Mouse (Mus musculus): ENCODE measurements around the gene 2310022A10Rik. TPM values are rescaled to one million over a fixed set of nuclear protein-coding genes. Genes with fewer than 3 reads are reported as not detected.

Gene 2310022A10Rik
- polyA plus RNA-seq, 1 experiment, result 19.7 TPM

DNA sequence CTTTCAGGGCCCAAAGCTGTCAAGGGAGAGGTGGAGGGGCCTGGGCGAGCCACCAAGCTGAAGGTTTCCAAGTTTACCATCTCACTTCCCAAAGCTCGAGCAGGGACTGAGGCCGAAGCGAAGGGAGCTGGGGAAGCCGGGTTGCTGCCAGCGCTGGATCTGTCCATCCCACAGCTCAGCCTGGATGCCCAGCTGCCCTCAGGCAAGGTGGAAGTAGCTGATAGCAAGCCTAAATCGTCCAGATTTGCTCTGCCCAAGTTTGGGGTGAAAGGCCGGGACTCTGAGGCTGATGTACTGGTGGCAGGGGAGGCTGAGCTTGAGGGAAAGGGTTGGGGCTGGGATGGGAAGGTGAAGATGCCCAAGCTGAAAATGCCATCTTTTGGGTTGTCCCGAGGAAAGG lies 34.7 kb upstream of the 2310022A10Rik start:
- no peaks in the 10 kb centered on the region for H3K27me3 ChIP-seq (ENCODE audit: control insufficient read depth, insufficient read depth, low read length)
- TF ChIP-seq POLR2A (IDR thresholded peaks at IDR 0.05; ENCODE audit: low read depth, low read length) (no peak), CTCF (IDR thresholded peaks at IDR 0.05; ENCODE audit: extremely low read depth, insufficient read length, insufficient replicate concordance, low read depth, low read length) (no peak)
- no peaks in the 10 kb centered on the region for H3K36me3 ChIP-seq (ENCODE audit: control insufficient read depth, insufficient read depth, low read length)
- H3K4me3 ChIP-seq (ENCODE audit: low read depth, low read length), result no peak overlapping the region
- H3K4me1 ChIP-seq (ENCODE audit: control insufficient read depth, insufficient read depth, insufficient read length, low read length), result peaks cover 8% of the 10 kb centered on the region
- H3K27ac ChIP-seq (ENCODE audit: insufficient read depth, low read depth, low read length), result no peak overlapping the region
- 80% methylated on average over 9 of the region's 9 CpGs for WGBS

DNA sequence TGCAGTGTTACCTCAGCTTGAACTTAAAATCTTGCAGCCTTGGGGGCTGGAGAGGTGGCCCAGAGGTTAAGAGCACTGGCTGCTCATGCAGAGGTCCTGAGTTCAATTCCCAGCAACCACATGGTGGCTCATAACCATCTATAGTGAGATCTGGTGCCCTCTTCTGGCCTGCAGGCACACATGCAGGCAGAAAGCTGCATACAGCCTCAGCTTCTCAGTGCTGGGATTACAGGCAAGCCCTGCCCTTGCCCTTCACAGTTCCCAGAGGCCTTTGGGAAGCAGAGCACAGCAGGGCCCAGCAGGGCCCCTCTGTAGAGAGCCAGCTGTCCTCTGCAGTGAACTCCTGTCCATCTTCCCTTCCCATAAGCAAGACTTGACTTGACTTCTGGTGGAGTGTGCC lies 32.9 kb upstream of the 2310022A10Rik start:
- Histone ChIP-seq H3K27me3 (ENCODE audit: control insufficient read depth, insufficient read depth, low read length) (no peaks in the 10 kb centered on the region), H3K4me1 (ENCODE audit: control insufficient read depth, insufficient read depth, insufficient read length, low read length) (peaks cover 7% of the 10 kb centered on the region; the same call in 1 of the 2 replicates), H3K27ac (ENCODE audit: insufficient read depth, low read depth, low read length) (no peak overlapping the region), H3K4me3 (ENCODE audit: low read depth, low read length) (no peak overlapping the region), H3K36me3 (ENCODE audit: control insufficient read depth, insufficient read depth, low read length) (no peaks in the 10 kb centered on the region)
- no peak for TF ChIP-seq CTCF (IDR thresholded peaks at IDR 0.05; ENCODE audit: extremely low read depth, insufficient read length, insufficient replicate concordance, low read depth, low read length)
- TF ChIP-seq POLR2A (IDR thresholded peaks at IDR 0.05; ENCODE audit: low read depth, low read length), result no peak

GRCm38 (mm10) chr7:27520599-27520998 lies 32.4 kb upstream of the 2310022A10Rik start:
- H3K27me3 ChIP-seq (ENCODE audit: control insufficient read depth, insufficient read depth, low read length), result no peaks in the 10 kb centered on the region
- H3K4me1 ChIP-seq (ENCODE audit: control insufficient read depth, insufficient read depth, insufficient read length, low read length), result peaks cover 7% of the 10 kb centered on the region; the same call in 1 of the 2 replicates
- H3K36me3 ChIP-seq (ENCODE audit: control insufficient read depth, insufficient read depth, low read length), result no peaks in the 10 kb centered on the region
- no peak for TF ChIP-seq POLR2A (IDR thresholded peaks at IDR 0.05; ENCODE audit: low read depth, low read length)
- TF ChIP-seq CTCF (IDR thresholded peaks at IDR 0.05; ENCODE audit: extremely low read depth, insufficient read length, insufficient replicate concordance, low read depth, low read length), result no peak
- WGBS, result 26% methylated on average over 1 of the region's 1 CpGs
- H3K4me3 ChIP-seq (ENCODE audit: low read depth, low read length), result no peak overlapping the region
- H3K27ac ChIP-seq (ENCODE audit: insufficient read depth, low read depth, low read length), result no peak overlapping the region

- WGBS, result 65% methylated on average over 5 of the region's 5 CpGs
- Histone ChIP-seq H3K36me3 (ENCODE audit: control insufficient read depth, insufficient read depth, low read length) (no peaks in the 10 kb centered on the region), H3K4me3 (ENCODE audit: low read depth, low read length) (no peak within 1 kb of the TSS), H3K4me1 (ENCODE audit: control insufficient read depth, insufficient read depth, insufficient read length, low read length) (peaks cover 7% of the 10 kb centered on the region; the same call in 1 of the 2 replicates), H3K27ac (ENCODE audit: insufficient read depth, low read depth, low read length) (no peak within 1 kb of the TSS), H3K27me3 (ENCODE audit: control insufficient read depth, insufficient read depth, low read length) (no peaks in the 10 kb centered on the region)
- TF ChIP-seq POLR2A (IDR thresholded peaks at IDR 0.05; ENCODE audit: low read depth, low read length) (no peak), CTCF (IDR thresholded peaks at IDR 0.05; ENCODE audit: extremely low read depth, insufficient read length, insufficient replicate concordance, low read depth, low read length) (no peak)
Measured at GRCm38 (mm10) chr7:27522967-27523366, 30.1 kb upstream of the 2310022A10Rik start, which contains the start of gene Hipk4. TSS of gene Hipk4 (plus strand) at chr7:27523267.

- no peaks in the 10 kb centered on the region for H3K27me3 ChIP-seq (ENCODE audit: control insufficient read depth, insufficient read depth, low read length)
- WGBS, result 94% methylated on average over 13 of the region's 13 CpGs
Measured at GRCm38 (mm10) chr7:27523805-27524204, 29.2 kb upstream of the 2310022A10Rik start.

GRCm38 (mm10) chr7:27526039-27526827 lies 26.8 kb upstream of the 2310022A10Rik start:
- Histone ChIP-seq H3K36me3 (ENCODE audit: control insufficient read depth, insufficient read depth, low read length) (no peaks in the 10 kb centered on the region), H3K4me3 (ENCODE audit: low read depth, low read length) (no peak overlapping the region), H3K27me3 (ENCODE audit: control insufficient read depth, insufficient read depth, low read length) (no peaks in the 10 kb centered on the region), H3K27ac (ENCODE audit: insufficient read depth, low read depth, low read length) (no peak overlapping the region), H3K4me1 (ENCODE audit: control insufficient read depth, insufficient read depth, insufficient read length, low read length) (no peaks in the 10 kb centered on the region)
- TF ChIP-seq CTCF (IDR thresholded peaks at IDR 0.05; ENCODE audit: extremely low read depth, insufficient read length, insufficient replicate concordance, low read depth, low read length), result peak; percentile 98
- no peak for TF ChIP-seq POLR2A (IDR thresholded peaks at IDR 0.05; ENCODE audit: low read depth, low read length)
- 16% methylated on average over 10 of the region's 10 CpGs for WGBS

More at GRCm38 (mm10) chr7:27523805-27524204, 29.2 kb upstream of the 2310022A10Rik start:
- H3K27ac ChIP-seq (ENCODE audit: insufficient read depth, low read depth, low read length), result no peak overlapping the region
- no peak overlapping the region for H3K4me3 ChIP-seq (ENCODE audit: low read depth, low read length)
- H3K36me3 ChIP-seq (ENCODE audit: control insufficient read depth, insufficient read depth, low read length), result no peaks in the 10 kb centered on the region
- TF ChIP-seq CTCF (IDR thresholded peaks at IDR 0.05; ENCODE audit: extremely low read depth, insufficient read length, insufficient replicate concordance, low read depth, low read length), result no peak
- TF ChIP-seq POLR2A (IDR thresholded peaks at IDR 0.05; ENCODE audit: low read depth, low read length), result no peak
- peaks cover 7% of the 10 kb centered on the region; the same call in 1 of the 2 replicates for H3K4me1 ChIP-seq (ENCODE audit: control insufficient read depth, insufficient read depth, insufficient read length, low read length)

- Histone ChIP-seq H3K27ac (ENCODE audit: insufficient read depth, low read depth, low read length) (no peak overlapping the region), H3K4me3 (ENCODE audit: low read depth, low read length) (no peak overlapping the region), H3K4me1 (ENCODE audit: control insufficient read depth, insufficient read depth, insufficient read length, low read length) (no peaks in the 10 kb centered on the region), H3K36me3 (ENCODE audit: control insufficient read depth, insufficient read depth, low read length) (0 out of 2 replicates have a peak, but pooled peaks cover 1% of the 10 kb centered on the region), H3K27me3 (ENCODE audit: control insufficient read depth, insufficient read depth, low read length) (no peaks in the 10 kb centered on the region)
- TF ChIP-seq POLR2A (IDR thresholded peaks at IDR 0.05; ENCODE audit: low read depth, low read length) (no peak), CTCF (IDR thresholded peaks at IDR 0.05; ENCODE audit: extremely low read depth, insufficient read length, insufficient replicate concordance, low read depth, low read length) (no peak)
- WGBS, result 87% methylated on average over 21 of the region's 21 CpGs
Measured at GRCm38 (mm10) chr7:27529070-27529469, 24.0 kb upstream of the 2310022A10Rik start.

Measured in small intestine, adult 2 months (tissue).